Comparison of ENCODE assay signal across 21 mouse cellular contexts in the genomic region with DNA sequence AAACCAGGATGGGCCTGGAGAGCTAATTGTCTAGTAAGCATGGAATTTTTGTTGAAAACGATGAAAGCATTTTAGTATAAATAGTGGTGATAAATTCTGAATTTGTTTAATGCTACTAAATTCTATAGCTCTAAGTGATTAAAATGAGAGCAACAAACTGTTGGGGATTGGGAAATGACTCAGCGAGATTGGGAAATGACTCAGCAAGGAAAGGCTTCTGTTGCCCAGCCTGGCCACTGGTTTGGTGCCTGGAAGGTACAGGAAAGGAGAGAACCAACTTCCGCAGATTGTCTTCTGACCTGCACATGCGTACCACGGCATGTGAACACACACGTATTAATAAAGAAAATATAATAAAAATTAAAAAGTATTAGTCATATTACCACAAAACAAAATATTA.
"Had no signal": no experiment of that assay in that cellular context is flagged by ENCODE, and none has a peak within 500 bp of the region (broad histone marks: within the 10 kb centered on the region; RNA-seq: fewer than 3 reads in every experiment).

No protein-coding gene starts in this region.

- H3K27me3 ChIP-seq: lung, embryonic 15.5 days; midbrain, embryonic 13.5 days; neural tube, embryonic 13.5 days; neural tube, embryonic 15.5 days had no signal

- H3K36me3 ChIP-seq: lung, embryonic 15.5 days; midbrain, embryonic 13.5 days; neural tube, embryonic 13.5 days; neural tube, embryonic 15.5 days had no signal

- H3K4me3 ChIP-seq: lung, embryonic 15.5 days; megakaryocyte, embryonic 14.5 days; midbrain, embryonic 13.5 days; myocyte; neural tube, embryonic 13.5 days; neural tube, embryonic 15.5 days had no signal

- H3K4me2 ChIP-seq: lung, embryonic 15.5 days; midbrain, embryonic 11.5 days; midbrain, embryonic 13.5 days; neural tube, embryonic 13.5 days; neural tube, embryonic 15.5 days had no signal

- H3K27ac ChIP-seq: lung, embryonic 15.5 days; macrophage; midbrain, embryonic 13.5 days; neural tube, embryonic 13.5 days; neural tube, embryonic 15.5 days had no signal

- H3K9ac ChIP-seq: lung, embryonic 15.5 days; midbrain, embryonic 13.5 days; neural tube, embryonic 13.5 days; neural tube, embryonic 15.5 days had no signal

- H3K9me3 ChIP-seq: lung, embryonic 15.5 days; midbrain, embryonic 13.5 days; neural tube, embryonic 15.5 days had no signal

- ATAC-seq: lung, postnatal 0 days; midbrain, embryonic 13.5 days; midbrain, embryonic 16.5 days had no signal

- DNase-seq: lung, adult 2 months; lung, postnatal 14 days; lung, postnatal 36 days; retina, postnatal 1 day; right cerebral cortex, adult 18-20 months; right cerebral cortex, postnatal 25 days; right cerebral cortex, postnatal 4 days; spleen, adult 18-20 months; thymus, adult 18-20 months; thymus, postnatal 14 days; thymus, postnatal 36 days had no signal

- H3K4me1 ChIP-seq: lung, embryonic 15.5 days; megakaryocyte, embryonic 14.5 days; midbrain, embryonic 13.5 days; neural tube, embryonic 13.5 days; neural tube, embryonic 15.5 days had no signal
